Comparison of ENCODE assay signal across 7 mouse cellular contexts in the genomic region with DNA sequence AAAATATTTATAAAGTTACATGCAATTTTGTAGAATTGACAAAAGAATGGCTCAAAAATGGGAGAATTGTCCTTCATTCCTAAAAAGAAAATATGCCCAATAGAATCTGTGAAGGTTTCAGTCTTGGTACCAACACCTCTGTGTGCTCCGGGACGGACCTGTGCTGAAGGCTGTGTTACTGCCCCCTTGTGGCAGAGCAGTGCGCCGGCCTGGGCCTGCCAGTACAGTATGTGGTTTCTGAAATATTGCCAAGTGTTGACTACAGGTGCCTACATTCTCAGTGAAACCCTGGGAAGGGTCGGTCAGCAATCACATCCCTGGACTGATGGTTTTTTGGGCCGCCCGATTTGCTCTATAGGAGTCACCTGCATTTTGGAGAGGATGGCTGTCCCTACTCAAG. TPM values are rescaled to one million over a fixed set of nuclear protein-coding genes. Genes with fewer than 3 reads are reported as not detected.
DNase-seq lines count a peak whose midpoint lies in the region; ATAC-seq lines count a peak whose summit lies in the region.

No protein-coding gene starts in this region.

- 44% methylated on average over 7 of the region's 7 CpGs for WGBS in hindbrain, embryonic 14.5 days

- no peak overlapping the region for H3K27ac ChIP-seq in hindbrain, embryonic 14.5 days

- H3K4me1 ChIP-seq in hindbrain, embryonic 14.5 days (replicated peaks; ENCODE audit: control insufficient read depth, insufficient read depth, low read length): no peaks in the 10 kb centered on the region

- no peak overlapping the region for H3K9ac ChIP-seq in hindbrain, embryonic 14.5 days

- H3K9me3 ChIP-seq in hindbrain, embryonic 14.5 days (ENCODE audit: control insufficient read depth, low read length): no peaks in the 10 kb centered on the region

- no peak overlapping the region for H3K4me3 ChIP-seq in hindbrain, embryonic 14.5 days (replicated peaks; ENCODE audit: low read length)

- ATAC-seq in hindbrain, embryonic 14.5 days (ENCODE audit: low FRiP score): 0 out of 2 replicates have a peak, but pooled peaks have one; percentile 68
- ATAC-seq in megakaryocyte progenitor cell, adult 5-6 weeks (replicated peaks; ENCODE audit: poor library complexity): peak; percentile 79

- H3K27me3 ChIP-seq in hindbrain, embryonic 14.5 days (ENCODE audit: control insufficient read depth, insufficient read depth, low read length): no peaks in the 10 kb centered on the region

- H3K4me2 ChIP-seq in hindbrain, embryonic 14.5 days (replicated peaks): no peak overlapping the region

- H3K36me3 ChIP-seq in hindbrain, embryonic 14.5 days (replicated peaks; ENCODE audit: control insufficient read depth, insufficient read depth): peaks cover 93% of the 10 kb centered on the region

- peak; percentile 68 for DNase-seq in WW6 (ENCODE audit: low read depth, low spot score)
- DNase-seq in cerebellum, postnatal 10 days: peak; percentile 94 to 95
- peak; percentile 64 to 76 for DNase-seq in frontal cortex, postnatal 36 days (ENCODE audit: low spot score in 2 of 2)
- DNase-seq in hindbrain, embryonic 14.5 days (ENCODE audit: low spot score): peak; percentile 80
- peak; percentile 76 to 78 for DNase-seq in left cerebral cortex, adult 18-20 months (ENCODE audit: low spot score in 2 of 2)
- peak; percentile 78 for DNase-seq in right cerebral cortex, postnatal 4 days

RNA-seq across cellular contexts. Expression of gene Map1lc3b, which starts 8.7 kb away (rescaled TPM):
- polyA plus RNA-seq in hindbrain, embryonic 14.5 days (2014; fragmentation: Nextera tagmentation; extraction: Ambion mirVana): 389 and 391 TPM in 2 replicates
- total RNA-seq in left cerebral cortex, adult 18-20 months (2021): 100 to 1,000 TPM; 187 to 190 TPM
- 73.8 and 74.5 TPM in 2 replicates for total RNA-seq in megakaryocyte progenitor cell, adult 5-6 weeks (2015)
- total RNA-seq in megakaryocyte progenitor cell, adult 5-6 weeks (2017): 65.9 and 78.6 TPM in 2 replicates

RNA-seq across cellular contexts. Expression of gene Fbxo31, which starts 20.3 kb away (rescaled TPM):
- polyA plus RNA-seq in hindbrain, embryonic 14.5 days (2014; fragmentation: Nextera tagmentation; extraction: Ambion mirVana): 36.2 and 38.1 TPM in 2 replicates
- 100 to 1,000 TPM; 104 to 105 TPM for total RNA-seq in left cerebral cortex, adult 18-20 months (2021)
- total RNA-seq in megakaryocyte progenitor cell, adult 5-6 weeks (2015): 6.0 and 6.6 TPM in 2 replicates
- total RNA-seq in megakaryocyte progenitor cell, adult 5-6 weeks (2017): 6.9 and 7.1 TPM in 2 replicates

RNA-seq across cellular contexts. Expression of gene Zcchc14, which starts 53.8 kb away (rescaled TPM):
- 33.5 and 35.6 TPM in 2 replicates for polyA plus RNA-seq in hindbrain, embryonic 14.5 days (2014; fragmentation: Nextera tagmentation; extraction: Ambion mirVana)
- 10 to 100 TPM; 63.2 to 68.7 TPM for total RNA-seq in left cerebral cortex, adult 18-20 months (2021)
- 0.07 TPM in 1 of 2 replicates, not detected in the other for total RNA-seq in megakaryocyte progenitor cell, adult 5-6 weeks (2015)
- 0.04 TPM in 1 of 2 replicates, not detected in the other for total RNA-seq in megakaryocyte progenitor cell, adult 5-6 weeks (2017)

RNA-seq across cellular contexts. Expression of gene 1700018B08Rik, which starts 54.8 kb away (rescaled TPM):
- polyA plus RNA-seq in hindbrain, embryonic 14.5 days (2014; fragmentation: Nextera tagmentation; extraction: Ambion mirVana): not detected in 2 replicates
- total RNA-seq in left cerebral cortex, adult 18-20 months (2021): not detected
- total RNA-seq in megakaryocyte progenitor cell, adult 5-6 weeks (2015): not detected in 2 replicates
- not detected in 2 replicates for total RNA-seq in megakaryocyte progenitor cell, adult 5-6 weeks (2017)

Comparison
In these comparisons a context has a peak if more than half of its experiments do, and no peak if none do; other contexts are left out.
1. RNA of gene Fbxo31, which starts 20.3 kb away (total RNA-seq): 104 to 105 TPM in left cerebral cortex, adult 18-20 months; 6.0 to 7.1 TPM in megakaryocyte progenitor cell, adult 5-6 weeks; every median in the first group is over 10 times any median in the second.
2. RNA of gene Zcchc14, which starts 53.8 kb away (total RNA-seq): 63.2 to 68.7 TPM in left cerebral cortex, adult 18-20 months; 0.04 to 0.07 TPM in megakaryocyte progenitor cell, adult 5-6 weeks; every median in the first group is over 10 times any median in the second.
3. Peak in every context shown above with its lines, with median percentiles within 50 percentile points of each other: DNase-seq.